Mouse (Mus musculus) bone marrow macrophage, adult 2 months (primary cell): ENCODE measurements around the gene Kmt2d. TPM values are rescaled to one million over a fixed set of nuclear protein-coding genes. Genes with fewer than 3 reads are reported as not detected.

Experiments
- H3K27ac ChIP-seq: 2 replicates; pipeline ENCODE4 v1.5.1; 2012; ENCODE audit warnings: low read depth, low read length; ENCODE audit not compliant: insufficient read depth
- H3K4me1 ChIP-seq: 2 replicates; pipeline ENCODE4 v1.6.1; 2012; ENCODE audit warnings: low read length; ENCODE audit not compliant: control insufficient read depth, insufficient read depth
- H3K4me3 ChIP-seq: 2 replicates; pipeline ENCODE4 v1.5.1; 2012; ENCODE audit warnings: mild to moderate bottlenecking, low read length, moderate library complexity; ENCODE audit not compliant: insufficient read depth
- CTCF ChIP-seq: IDR thresholded peaks from 2 replicates; pipeline ENCODE4 v1.5.1; 2012; ENCODE audit warnings: low read depth, mild to moderate bottlenecking, low read length, moderate library complexity
- POLR2A ChIP-seq: IDR thresholded peaks from 2 replicates; pipeline ENCODE4 v1.6.1; 2012; ENCODE audit warnings: mild to moderate bottlenecking, low read depth, low read length, borderline replicate concordance
- polyA plus RNA-seq: library from polyadenylated mRNA; stranded (reverse); fragments of >200 nt; gene quantifications from 2 replicates; pipeline ENCODE4 v1.2.4, GENCODE M21; 2012; ENCODE audit not compliant: missing spikeins, insufficient read depth, insufficient read length

The Kmt2d gene
- polyA plus RNA-seq, 1 experiment: 69.1 TPM

GRCm38 (mm10) chr15:98897928-98898800 lies 27.2 kb upstream of the Kmt2d start, which contains the start of gene Dhh:
Gene Dhh, minus strand, starts transcription at chr15:98898540.
- TF ChIP-seq POLR2A (no peak), CTCF (no peak)
- no peak within 1 kb of the TSS for H3K4me3 ChIP-seq
- no peak within 1 kb of the TSS for H3K27ac ChIP-seq
- peaks cover 2% of the 10 kb centered on the region; the same call in 1 of the 2 replicates for H3K4me1 ChIP-seq

GRCm38 (mm10) chr15:98897495-98897894 lies 26.5 kb upstream of the Kmt2d start:
- H3K4me3 ChIP-seq: no peak overlapping the region
- H3K27ac ChIP-seq: no peak overlapping the region
- TF ChIP-seq CTCF (no peak), POLR2A (no peak)
- peaks cover 2% of the 10 kb centered on the region; the same call in 1 of the 2 replicates for H3K4me1 ChIP-seq

GRCm38 (mm10) chr15:98895635-98896589 lies 24.9 kb upstream of the Kmt2d start:
- no peak for TF ChIP-seq CTCF
- TF ChIP-seq POLR2A: no peak
- Histone ChIP-seq H3K27ac (no peak overlapping the region), H3K4me1 (peaks cover 2% of the 10 kb centered on the region; the same call in 1 of the 2 replicates), H3K4me3 (peak overlapping the region; percentile 62)

- TF ChIP-seq CTCF (no peak), POLR2A (no peak)
- H3K4me3 ChIP-seq: peak overlapping the region; percentile 62
Observed at GRCm38 (mm10) chr15:98894746-98895634, 24.0 kb upstream of the Kmt2d start.

GRCm38 (mm10) chr15:98893940-98894745 lies 23.1 kb upstream of the Kmt2d start, which contains the start of gene Rhebl1:
Gene Rhebl1, minus strand, starts transcription at chr15:98894540.
- Histone ChIP-seq H3K27ac (no peak within 1 kb of the TSS), H3K4me3 (peak within 1 kb of the TSS; percentile 62), H3K4me1 (peaks cover 2% of the 10 kb centered on the region; the same call in 1 of the 2 replicates)
- no peak for TF ChIP-seq CTCF
- no peak for TF ChIP-seq POLR2A

More at GRCm38 (mm10) chr15:98894746-98895634, 24.0 kb upstream of the Kmt2d start:
- H3K4me1 ChIP-seq: peaks cover 2% of the 10 kb centered on the region; the same call in 1 of the 2 replicates
- no peak overlapping the region for H3K27ac ChIP-seq

GRCm38 (mm10) chr15:98893036-98893435 lies 22.0 kb upstream of the Kmt2d start:
- no peak overlapping the region for H3K27ac ChIP-seq
- TF ChIP-seq CTCF: no peak
- TF ChIP-seq POLR2A: no peak
- peaks cover 2% of the 10 kb centered on the region; the same call in 1 of the 2 replicates for H3K4me1 ChIP-seq

GRCm38 (mm10) chr15:98891907-98892606 lies 21.1 kb upstream of the Kmt2d start:
- H3K4me3 ChIP-seq: no peak overlapping the region
- no peak overlapping the region for H3K27ac ChIP-seq
- TF ChIP-seq CTCF: 0 out of 2 replicates have a peak, but pooled peaks have one; percentile 39
- no peak for TF ChIP-seq POLR2A
- peaks cover 2% of the 10 kb centered on the region; the same call in 1 of the 2 replicates for H3K4me1 ChIP-seq

More at GRCm38 (mm10) chr15:98893036-98893435, 22.0 kb upstream of the Kmt2d start:
- H3K4me3 ChIP-seq: no peak overlapping the region

GRCm38 (mm10) chr15:98891198-98891742 lies 20.3 kb upstream of the Kmt2d start:
- H3K27ac ChIP-seq: no peak overlapping the region
- TF ChIP-seq CTCF (no peak), POLR2A (no peak)
- no peak overlapping the region for H3K4me3 ChIP-seq
- peaks cover 2% of the 10 kb centered on the region; the same call in 1 of the 2 replicates for H3K4me1 ChIP-seq
